Mouse (Mus musculus) midbrain, embryonic 14.5 days (tissue): Measurements from ENCODE around the gene Map4k4. TPM values are rescaled to one million over a fixed set of nuclear protein-coding genes. Genes with fewer than 3 reads are reported as not detected.

Experiments used
- ATAC-seq: fragments of 200-750 bp; cut with Nextera tagmentation; 2 replicates; pipeline ENCODE4 v1.8.0; 2017; ENCODE audit warnings: moderate number of reproducible peaks, moderate library complexity; ENCODE audit not compliant: low FRiP score, low TSS enrichment
- DNase-seq: peaks from one replicate; pipeline ENCODE4 v3.0.0-alpha.2; 2015
- H3K27ac ChIP-seq: fragments of 300-500 bp; sonication (generic); replicated peaks from 2 replicates; pipeline ENCODE4 v1.5.1; 2014; ENCODE audit warnings: mild to moderate bottlenecking, low read depth, low read length, moderate library complexity
- H3K27me3 ChIP-seq: fragments of 300-500 bp; sonication (generic); 2 replicates; pipeline ENCODE4 v1.6.1; 2014; ENCODE audit warnings: low read length, control low read depth, mixed read lengths; ENCODE audit not compliant: control insufficient read depth, insufficient read depth
- H3K36me3 ChIP-seq: fragments of 300-500 bp; sonication (generic); 2 replicates; pipeline ENCODE4 v1.6.1; 2014; ENCODE audit warnings: low read length, control low read depth; ENCODE audit not compliant: control insufficient read depth, insufficient read depth
- H3K4me1 ChIP-seq: fragments of 300-500 bp; sonication (generic); 2 replicates; pipeline ENCODE4 v1.6.1; 2014; ENCODE audit warnings: mild to moderate bottlenecking, antibody characterized with exemption, low read length, control low read depth; ENCODE audit not compliant: control insufficient read depth, insufficient read depth
- H3K4me2 ChIP-seq: fragments of 300-500 bp; sonication (generic); 2 replicates; pipeline ENCODE4 v1.6.1; 2014; ENCODE audit warnings: mild to moderate bottlenecking, low read length, moderate library complexity
- H3K4me3 ChIP-seq: fragments of 300-500 bp; sonication (generic); replicated peaks from 2 replicates; pipeline ENCODE4 v1.5.1; 2014; ENCODE audit warnings: low read depth, low read length
- H3K9ac ChIP-seq: fragments of 300-500 bp; sonication (generic); replicated peaks from 2 replicates; pipeline ENCODE4 v1.6.1; 2014; ENCODE audit warnings: mild to moderate bottlenecking, low read length, moderate library complexity
- H3K9me3 ChIP-seq: fragments of 300-500 bp; sonication (generic); 2 replicates; pipeline ENCODE4 v1.6.1; 2016; ENCODE audit warnings: low read length, control low read depth, mixed read lengths; ENCODE audit not compliant: control insufficient read depth
- WGBS: fragments of 180-500 bp; shearing (Covaris S2); extraction: QIAGEN DNeasy Blood & Tissue Kit; methylation state at CpG from one replicate; pipeline ENCODE4 v1.1.7; 2014; 5-methylcytosine and 5-hydroxymethylcytosine counted together
- polyA plus RNA-seq: library from polyadenylated mRNA; unstranded; fragments of >200 nt; fragmentation: Nextera tagmentation; extraction: Ambion mirVana; gene quantifications from 2 replicates; pipeline ENCODE4 v1.2.1, GENCODE M21; 2014

The Map4k4 gene
- polyA plus RNA-seq, 1 experiment from 2014 or later: 56.7 TPM

DNA sequence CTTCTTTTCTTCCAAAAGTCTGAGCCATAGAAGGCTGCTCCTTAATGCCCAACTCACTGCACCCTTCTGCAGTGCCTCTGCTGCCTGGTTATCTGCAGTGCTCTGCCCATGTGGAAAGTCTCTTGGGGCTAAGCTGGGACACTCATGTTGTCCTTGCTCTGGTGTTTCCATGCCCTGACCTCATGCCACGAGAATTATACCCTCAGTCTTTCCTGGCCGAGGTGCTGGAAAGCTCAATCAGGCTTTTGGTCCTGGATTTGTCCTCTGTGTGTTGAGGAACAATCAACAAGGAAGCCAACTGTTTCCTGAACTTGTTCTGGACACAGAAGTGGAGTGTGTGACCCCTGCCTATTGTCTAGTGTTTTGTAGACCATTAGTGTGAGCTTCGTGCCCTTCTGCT is 81.3 kb downstream of the Map4k4 start:
- no peak for ATAC-seq
- H3K4me2 ChIP-seq: no peak overlapping the region
- DNase-seq: no peak
- H3K36me3 ChIP-seq: peaks cover 87% of the 10 kb centered on the region
- H3K9ac ChIP-seq: no peak overlapping the region
- H3K9me3 ChIP-seq: no peaks in the 10 kb centered on the region
- no peak overlapping the region for H3K4me3 ChIP-seq
- no peaks in the 10 kb centered on the region for H3K27me3 ChIP-seq
- no peaks in the 10 kb centered on the region for H3K4me1 ChIP-seq
- no peak overlapping the region for H3K27ac ChIP-seq
- WGBS: 85% methylated on average over 3 of the region's 3 CpGs

DNA sequence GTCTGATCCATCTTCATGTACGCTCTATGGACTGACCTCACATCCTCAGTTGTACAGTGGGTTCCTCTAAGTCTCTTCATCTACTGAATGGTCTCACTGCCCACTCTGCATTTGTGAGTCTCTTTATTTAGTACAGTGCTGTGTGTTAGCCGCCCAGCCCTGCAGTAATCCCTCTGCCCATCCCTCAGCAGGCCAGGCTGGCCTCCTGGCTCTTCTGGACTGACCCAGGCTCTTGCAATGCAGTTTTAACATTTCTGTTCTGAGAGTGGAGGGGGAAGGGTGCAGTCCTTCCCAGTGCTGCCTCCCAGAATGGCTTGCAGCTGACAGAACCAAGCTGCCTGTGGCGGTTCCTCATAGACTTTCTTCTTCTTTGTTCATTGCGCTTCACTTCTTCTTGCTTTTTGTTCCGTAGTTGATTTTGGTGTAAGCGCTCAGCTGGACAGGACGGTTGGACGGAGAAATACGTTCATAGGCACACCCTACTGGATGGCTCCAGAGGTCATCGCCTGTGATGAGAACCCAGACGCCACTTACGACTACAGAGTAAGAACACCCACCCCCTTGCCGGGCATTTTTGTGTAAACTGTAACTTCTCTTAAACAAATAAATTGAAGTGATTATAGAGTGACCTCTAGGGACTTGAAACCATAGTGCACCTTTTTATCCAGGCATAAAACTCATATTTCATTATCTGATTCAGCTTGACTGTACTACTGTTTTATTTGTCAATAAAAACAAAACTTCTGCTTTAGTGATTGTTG is 82.2 kb downstream of the Map4k4 start:
- H3K4me1 ChIP-seq: no peaks in the 10 kb centered on the region
- DNase-seq: peak; percentile 49
- 76% methylated on average over 13 of the region's 13 CpGs for WGBS
- peaks cover 88% of the 10 kb centered on the region for H3K36me3 ChIP-seq
- H3K27me3 ChIP-seq: no peaks in the 10 kb centered on the region
- H3K9ac ChIP-seq: no peak overlapping the region
- H3K4me2 ChIP-seq: no peak overlapping the region
- ATAC-seq: no peak
- peak overlapping the region; percentile 17; the same call in 1 of the 2 replicates for H3K27ac ChIP-seq
- no peaks in the 10 kb centered on the region for H3K9me3 ChIP-seq
- H3K4me3 ChIP-seq: no peak overlapping the region

DNA sequence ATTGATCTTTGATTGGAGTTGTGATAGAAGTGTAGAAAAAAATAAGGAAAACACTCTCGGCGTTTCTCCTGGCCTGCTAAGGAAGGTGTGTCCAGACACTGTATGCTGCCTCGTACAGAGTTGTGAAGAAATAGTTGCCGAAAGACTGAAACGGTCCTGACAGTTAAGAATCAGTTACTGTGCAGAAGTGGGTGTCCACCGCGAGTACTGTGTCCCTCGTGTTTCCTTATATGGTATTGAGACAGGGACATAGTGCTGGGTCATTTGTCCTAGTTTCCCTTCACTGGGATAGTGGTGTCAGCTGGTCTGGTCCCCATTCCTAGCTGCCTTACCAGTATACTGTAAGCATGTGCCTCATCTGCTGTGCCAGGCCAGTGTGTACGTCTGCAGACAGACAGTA is 83.6 kb downstream of the Map4k4 start:
- ATAC-seq (no peak), DNase-seq (no peak)
- Histone ChIP-seq H3K9me3 (no peaks in the 10 kb centered on the region), H3K36me3 (peaks cover 89% of the 10 kb centered on the region), H3K27ac (no peak overlapping the region), H3K4me1 (no peaks in the 10 kb centered on the region), H3K27me3 (no peaks in the 10 kb centered on the region), H3K4me3 (no peak overlapping the region), H3K9ac (no peak overlapping the region), H3K4me2 (no peak overlapping the region)
- 93% methylated on average over 9 of the region's 9 CpGs for WGBS

- Histone ChIP-seq H3K4me2 (no peak overlapping the region), H3K36me3 (peaks cover 89% of the 10 kb centered on the region), H3K4me1 (no peaks in the 10 kb centered on the region), H3K4me3 (no peak overlapping the region), H3K27me3 (no peaks in the 10 kb centered on the region), H3K9me3 (no peaks in the 10 kb centered on the region), H3K27ac (no peak overlapping the region), H3K9ac (no peak overlapping the region)
- 94% methylated on average over 9 of the region's 9 CpGs for WGBS
- ATAC-seq: no peak
- no peak for DNase-seq
These were observed 86.1 kb downstream of the Map4k4 start for GRCm38 (mm10) chr1:39986820-39987219.

DNA sequence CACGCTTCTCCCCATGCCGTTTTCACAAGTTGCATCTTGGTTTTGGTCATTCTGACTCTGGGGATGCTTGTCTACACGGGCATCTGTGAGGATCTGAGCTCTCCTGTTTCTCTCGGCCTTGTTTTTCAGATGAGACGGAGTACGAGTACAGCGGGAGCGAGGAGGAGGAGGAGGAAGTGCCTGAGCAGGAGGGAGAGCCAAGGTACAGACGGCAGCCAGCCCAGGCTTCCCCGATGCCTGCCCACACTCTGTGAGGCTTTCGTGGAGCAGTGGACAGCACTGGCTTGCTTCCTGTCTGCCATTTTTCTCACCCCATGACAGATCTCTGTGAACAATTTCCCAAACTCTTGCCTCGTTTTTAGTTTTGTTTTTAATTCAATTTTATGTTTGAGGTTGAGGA is 88.1 kb downstream of the Map4k4 start:
- H3K27me3 ChIP-seq: no peaks in the 10 kb centered on the region
- H3K9me3 ChIP-seq: no peaks in the 10 kb centered on the region
- no peak for DNase-seq
- H3K4me1 ChIP-seq: no peaks in the 10 kb centered on the region
- no peak for ATAC-seq
- H3K27ac ChIP-seq: no peak overlapping the region
- WGBS: 91% methylated on average over 12 of the region's 12 CpGs
- no peak overlapping the region for H3K4me2 ChIP-seq
- no peak overlapping the region for H3K4me3 ChIP-seq
- H3K9ac ChIP-seq: no peak overlapping the region
- peaks cover 91% of the 10 kb centered on the region for H3K36me3 ChIP-seq

DNA sequence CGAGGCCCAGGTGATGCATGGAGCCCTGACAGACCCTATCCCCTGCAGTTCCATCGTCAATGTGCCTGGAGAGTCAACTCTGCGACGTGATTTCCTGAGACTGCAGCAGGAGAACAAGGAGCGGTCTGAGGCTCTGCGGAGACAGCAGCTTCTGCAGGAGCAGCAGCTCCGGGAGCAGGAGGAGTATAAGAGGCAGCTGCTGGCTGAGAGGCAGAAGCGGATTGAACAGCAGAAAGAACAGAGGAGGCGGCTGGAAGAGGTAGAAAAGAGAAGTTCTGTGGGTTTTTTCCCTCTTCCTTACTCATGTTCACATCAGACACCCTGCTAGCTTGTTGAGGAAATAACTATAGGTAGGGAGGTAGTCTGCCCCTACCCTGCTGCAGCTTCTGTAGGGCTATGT is 89.3 kb downstream of the Map4k4 start:
- Histone ChIP-seq H3K9ac (no peak overlapping the region), H3K27ac (no peak overlapping the region), H3K4me3 (no peak overlapping the region), H3K4me1 (no peaks in the 10 kb centered on the region), H3K27me3 (no peaks in the 10 kb centered on the region), H3K36me3 (peaks cover 91% of the 10 kb centered on the region), H3K9me3 (no peaks in the 10 kb centered on the region), H3K4me2 (no peak overlapping the region)
- ATAC-seq (no peak), DNase-seq (no peak)
- WGBS: 96% methylated on average over 9 of the region's 9 CpGs

DNA sequence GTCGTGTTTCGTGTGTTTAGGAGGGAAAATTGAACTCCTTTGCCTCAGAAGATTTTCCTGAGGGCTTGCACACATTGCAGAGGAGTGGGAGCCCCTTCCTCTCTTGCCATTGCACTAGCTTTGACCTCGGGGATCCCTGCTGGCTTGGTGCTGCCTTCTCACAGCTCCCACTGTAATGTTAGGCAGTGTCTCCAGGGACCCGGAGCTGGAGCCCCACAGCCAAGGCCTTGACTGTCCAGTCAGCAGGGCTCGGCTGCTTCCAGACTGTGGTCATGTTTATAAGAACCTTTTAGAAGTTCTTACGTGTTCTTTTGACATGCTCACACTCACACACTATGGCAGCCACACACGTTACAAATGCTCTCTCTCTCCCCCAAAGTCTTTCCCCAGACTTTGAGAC is 93.2 kb downstream of the Map4k4 start:
- ATAC-seq (no peak), DNase-seq (no peak)
- Histone ChIP-seq H3K27me3 (no peaks in the 10 kb centered on the region), H3K9me3 (no peaks in the 10 kb centered on the region), H3K4me3 (no peak overlapping the region), H3K4me1 (no peaks in the 10 kb centered on the region), H3K4me2 (no peak overlapping the region), H3K27ac (no peak overlapping the region), H3K9ac (no peak overlapping the region), H3K36me3 (peaks cover 89% of the 10 kb centered on the region)
- whole genome bisulfite sequencing: 87% methylated on average over 7 of the region's 7 CpGs

DNA sequence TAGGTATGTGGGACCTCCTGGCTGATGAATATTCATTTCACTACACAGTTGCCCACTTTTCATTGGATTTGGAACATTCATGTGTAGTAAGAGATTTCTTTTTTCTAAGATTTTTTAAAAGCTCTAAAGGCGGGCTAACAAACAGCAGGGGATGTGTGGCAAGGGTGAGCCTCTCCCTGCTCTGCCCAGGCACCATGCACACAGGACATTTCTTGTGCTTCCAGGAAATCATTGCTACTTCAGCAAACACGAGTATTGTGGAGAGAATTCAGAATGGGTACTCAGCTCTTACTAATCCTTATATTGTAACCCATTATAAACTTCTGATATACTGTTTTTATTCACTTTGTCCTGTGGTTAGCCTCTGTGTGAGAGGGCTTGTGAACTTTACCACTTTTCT is 94.9 kb downstream of the Map4k4 start:
- 90% methylated on average over 2 of the region's 2 CpGs for WGBS
- DNase-seq: no peak
- no peak overlapping the region for H3K9ac ChIP-seq

GRCm38 (mm10) chr1:40000476-40000875 is 99.8 kb downstream of the Map4k4 start:
- Histone ChIP-seq H3K27ac (0 out of 2 replicates have a peak overlapping the region, but pooled peaks have one; percentile 1), H3K4me2 (no peak overlapping the region), H3K9me3 (no peaks in the 10 kb centered on the region), H3K36me3 (peaks cover 95% of the 10 kb centered on the region), H3K27me3 (no peaks in the 10 kb centered on the region), H3K4me3 (no peak overlapping the region), H3K9ac (no peak overlapping the region), H3K4me1 (no peaks in the 10 kb centered on the region)
- 76% methylated on average over 16 of the region's 16 CpGs for WGBS
- DNase-seq: no peak
- ATAC-seq: peak; percentile 31; the same call in 1 of the 2 replicates

More for the DNA sequence above, 94.9 kb downstream of the Map4k4 start:
- Histone ChIP-seq H3K4me2 (no peak overlapping the region), H3K4me1 (no peaks in the 10 kb centered on the region), H3K27me3 (no peaks in the 10 kb centered on the region), H3K9me3 (no peaks in the 10 kb centered on the region), H3K36me3 (peaks cover 89% of the 10 kb centered on the region), H3K4me3 (no peak overlapping the region), H3K27ac (no peak overlapping the region)
- ATAC-seq: no peak
